Mouse (Mus musculus) lung, postnatal 0 days (tissue): ENCODE measurements around the gene Orm2. TPM values are rescaled to one million over a fixed set of nuclear protein-coding genes. Genes with fewer than 3 reads are reported as not detected.
A peak's percentile ranks its signal among the peaks of the same experiment; 100 is the strongest.

Source experiments
- ATAC-seq: fragments of 200-750 bp; cut with Nextera tagmentation; 2 replicates; pipeline ENCODE4 v1.8.0; 2017; ENCODE audit warnings: moderate library complexity
- DNase-seq: peaks from one replicate; pipeline ENCODE4 v3.0.0-alpha.2; 2016; ENCODE audit warnings: low spot score
- H3K27ac ChIP-seq: fragments of 300-500 bp; sonication (generic); 2 replicates; pipeline ENCODE4 v1.5.1; 2014; ENCODE audit warnings: antibody characterized with exemption, mild to moderate bottlenecking, low read length, mixed read lengths
- H3K27me3 ChIP-seq: fragments of 300-500 bp; sonication (generic); replicated peaks from 2 replicates; pipeline ENCODE4 v1.6.1; 2014; ENCODE audit warnings: low read length, mixed read lengths; ENCODE audit not compliant: insufficient read depth
- H3K36me3 ChIP-seq: fragments of 300-500 bp; sonication (generic); 2 replicates; pipeline ENCODE4 v1.6.1; 2014; ENCODE audit warnings: low read length, mixed read lengths; ENCODE audit not compliant: insufficient read depth
- H3K4me1 ChIP-seq: fragments of 300-500 bp; sonication (generic); 2 replicates; pipeline ENCODE4 v1.6.1; 2014; ENCODE audit warnings: antibody characterized with exemption, low read depth, low read length, mixed read lengths; ENCODE audit not compliant: insufficient read depth
- H3K4me2 ChIP-seq: fragments of 300-500 bp; sonication (generic); replicated peaks from 2 replicates; pipeline ENCODE4 v1.6.1; 2014; ENCODE audit warnings: low read depth, mild to moderate bottlenecking, low read length, moderate library complexity, mixed read lengths
- H3K4me3 ChIP-seq: fragments of 300-500 bp; sonication (generic); 2 replicates; pipeline ENCODE4 v1.5.1; 2014; ENCODE audit warnings: low read depth, low read length
- H3K9ac ChIP-seq: fragments of 300-500 bp; sonication (generic); replicated peaks from 2 replicates; pipeline ENCODE4 v1.6.1; 2014; ENCODE audit warnings: low read depth, mild to moderate bottlenecking
- H3K9me3 ChIP-seq: fragments of 300-500 bp; sonication (generic); 2 replicates; pipeline ENCODE4 v1.6.1; 2016; ENCODE audit warnings: low read length, mixed read lengths
- CTCF ChIP-seq: IDR thresholded peaks from 2 replicates; pipeline ENCODE4 v1.5.1; 2016; ENCODE audit warnings: antibody characterized with exemption, mild to moderate bottlenecking
- EP300 ChIP-seq: IDR thresholded peaks from 2 replicates; pipeline ENCODE4 v1.6.1; 2016; ENCODE audit warnings: antibody characterized with exemption, mild to moderate bottlenecking, control low read depth
- WGBS: fragments of 180-500 bp; shearing (Covaris S2); extraction: QIAGEN DNeasy Blood & Tissue Kit; methylation state at CpG from one replicate; pipeline ENCODE4 v1.1.7; 2014; 5-methylcytosine and 5-hydroxymethylcytosine counted together
- polyA plus RNA-seq: library from polyadenylated mRNA; unstranded; fragments of >200 nt; fragmentation: Nextera tagmentation; extraction: Ambion mirVana; gene quantifications from 2 replicates; pipeline ENCODE4 v1.2.1, GENCODE M21; 2015

Orm2 gene
- polyA plus RNA-seq, 1 experiment from 2014 or later: 0.21 TPM

DNA sequence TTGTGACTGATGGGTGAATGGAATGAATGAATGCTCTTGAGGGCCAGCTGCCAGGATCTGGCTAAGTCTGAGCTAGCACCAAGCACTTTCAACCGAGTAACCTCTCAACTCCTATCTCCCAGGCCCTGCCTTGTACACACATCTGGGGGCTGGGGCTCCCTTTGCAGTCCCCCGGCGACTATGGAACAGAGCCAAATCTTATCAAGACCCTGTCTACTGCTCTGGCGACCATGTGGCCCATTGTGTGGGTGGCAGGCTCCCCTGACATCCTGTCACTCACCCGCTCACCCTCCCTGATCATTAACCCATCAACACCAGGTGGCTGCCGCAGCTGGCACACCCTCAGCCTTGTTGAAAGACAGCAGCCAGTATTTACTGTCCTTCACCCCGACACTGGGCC lies 42.8 kb downstream of the Orm2 start:
- no peak for ATAC-seq
- Histone ChIP-seq H3K4me2 (no peak overlapping the region), H3K4me3 (no peak overlapping the region), H3K27me3 (no peaks in the 10 kb centered on the region), H3K36me3 (no peaks in the 10 kb centered on the region), H3K4me1 (peaks cover 26% of the 10 kb centered on the region), H3K27ac (no peak overlapping the region; the same call in 1 of the 2 replicates), H3K9ac (no peak overlapping the region), H3K9me3 (no peaks in the 10 kb centered on the region)
- DNase-seq: peak; percentile 33
- 17% methylated on average over 7 of the region's 7 CpGs for WGBS
- TF ChIP-seq CTCF (no peak), EP300 (no peak)

DNA sequence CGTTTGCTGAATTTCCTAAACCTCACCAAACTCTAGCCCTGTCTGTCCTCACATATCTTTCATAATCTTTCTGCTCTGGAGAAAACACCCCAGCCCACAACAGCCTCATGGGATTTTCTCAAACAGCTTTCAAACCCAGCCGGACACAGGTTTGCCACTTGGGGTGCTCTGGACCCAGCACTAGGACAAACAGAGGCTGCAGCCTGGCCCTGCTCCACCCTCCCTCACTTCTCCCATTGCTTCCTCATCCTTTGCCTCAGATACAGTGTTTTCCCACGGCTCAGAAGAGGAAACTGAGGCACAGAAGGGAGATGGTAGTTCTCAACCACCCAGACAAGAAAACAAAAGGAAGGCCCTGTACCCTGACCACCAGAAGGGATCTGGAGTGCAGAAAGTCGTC lies 43.4 kb downstream of the Orm2 start:
- Histone ChIP-seq H3K9me3 (no peaks in the 10 kb centered on the region), H3K4me1 (peaks cover 26% of the 10 kb centered on the region), H3K27me3 (no peaks in the 10 kb centered on the region), H3K4me3 (no peak overlapping the region), H3K9ac (no peak overlapping the region), H3K36me3 (no peaks in the 10 kb centered on the region), H3K27ac (no peak overlapping the region), H3K4me2 (no peak overlapping the region)
- 55% methylated on average over 4 of the region's 4 CpGs for WGBS
- DNase-seq: no peak
- TF ChIP-seq EP300 (no peak), CTCF (no peak)
- ATAC-seq: no peak

DNA sequence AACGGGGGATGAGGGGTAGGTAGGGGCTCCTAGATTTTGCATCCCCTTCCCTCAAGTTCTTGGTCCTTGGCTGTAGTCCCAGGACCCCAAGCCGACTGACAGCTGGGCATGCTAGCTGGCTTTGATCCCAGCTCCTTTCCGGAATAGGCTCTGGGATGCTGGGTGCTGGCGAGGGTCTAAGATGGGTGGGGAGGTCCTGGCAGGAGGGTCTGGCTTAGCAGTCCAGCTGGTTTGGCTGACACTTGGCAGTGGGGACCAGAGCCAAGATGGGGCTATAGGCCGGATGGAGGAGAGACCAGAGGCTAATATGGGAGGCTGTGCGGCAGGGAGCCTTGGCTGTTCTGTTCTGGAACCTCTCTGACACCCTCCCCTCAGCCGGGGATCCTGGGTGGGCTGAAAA lies 46.0 kb downstream of the Orm2 start:
- TF ChIP-seq CTCF: no peak
- H3K4me1 ChIP-seq: peaks cover 22% of the 10 kb centered on the region
- H3K4me3 ChIP-seq: peak overlapping the region; percentile 12; the same call in 1 of the 2 replicates
- ATAC-seq (no peak), DNase-seq (peak; percentile 42)
- 0 out of 2 replicates have a peak overlapping the region, but pooled peaks have one; percentile 22 for H3K4me2 ChIP-seq
- H3K27ac ChIP-seq: no peak overlapping the region
- no peak overlapping the region for H3K9ac ChIP-seq
- WGBS: 27% methylated on average over 7 of the region's 7 CpGs
- H3K27me3 ChIP-seq: no peaks in the 10 kb centered on the region
- no peaks in the 10 kb centered on the region for H3K9me3 ChIP-seq
- no peaks in the 10 kb centered on the region for H3K36me3 ChIP-seq

DNA sequence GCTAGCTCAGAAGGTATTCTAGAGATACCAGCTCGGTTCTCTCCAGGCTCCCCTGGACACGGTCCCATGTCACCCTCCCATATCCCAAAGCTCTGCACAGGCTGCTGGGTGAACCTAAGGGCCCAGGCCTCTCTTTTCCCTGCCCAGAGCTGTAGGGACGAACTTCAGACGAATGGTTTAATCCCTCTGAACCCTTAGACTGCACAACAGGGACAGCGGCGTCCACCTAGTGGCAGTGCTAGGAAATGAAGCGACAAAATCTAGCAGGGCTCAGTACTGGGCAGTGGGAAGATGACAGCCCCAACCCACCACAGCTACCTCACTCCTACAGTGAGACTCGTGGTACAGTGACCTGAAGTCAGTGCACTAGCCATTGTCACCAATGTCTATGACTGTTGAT lies 46.4 kb downstream of the Orm2 start:
- WGBS: 7% methylated on average over 8 of the region's 8 CpGs
- no peak for TF ChIP-seq EP300
- peak; percentile 92 for TF ChIP-seq CTCF
- peak; percentile 78 for DNase-seq
- Histone ChIP-seq H3K4me2 (peak overlapping the region; percentile 81), H3K4me1 (peaks cover 18% of the 10 kb centered on the region), H3K27me3 (no peaks in the 10 kb centered on the region), H3K36me3 (no peaks in the 10 kb centered on the region), H3K4me3 (peak overlapping the region; percentile 51; the same call in 1 of the 2 replicates), H3K9me3 (no peaks in the 10 kb centered on the region), H3K27ac (peak overlapping the region; percentile 27; the same call in 1 of the 2 replicates), H3K9ac (no peak overlapping the region)
- ATAC-seq: peak; percentile 48

DNA sequence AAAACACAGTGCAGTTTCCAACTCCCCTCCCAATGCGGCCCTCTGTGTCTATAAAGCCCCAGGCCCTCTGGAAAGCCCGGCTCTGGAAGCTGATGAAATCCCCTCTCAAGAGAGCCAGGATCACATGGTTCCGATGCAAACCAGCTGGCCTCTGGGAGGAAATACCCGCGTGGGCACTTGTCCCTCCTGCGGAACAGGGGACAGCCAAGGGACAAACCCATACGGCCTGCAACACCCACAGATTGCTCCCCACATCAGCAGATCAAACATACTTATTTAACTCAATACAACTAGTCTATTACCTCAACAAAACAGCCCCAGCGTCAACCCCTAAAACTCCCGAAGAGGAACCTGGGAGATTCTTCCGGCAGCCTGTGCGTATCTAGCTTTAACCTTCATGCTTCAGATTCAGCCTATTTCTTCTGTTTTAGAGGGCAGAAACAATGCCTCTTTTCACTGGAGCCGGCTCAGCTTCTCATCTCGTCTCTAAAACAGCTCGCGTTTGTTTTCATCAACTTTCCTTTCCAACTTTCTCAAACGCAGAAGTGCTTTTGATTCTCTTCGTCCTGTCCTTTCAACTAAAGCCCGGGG lies 47.2 kb downstream of the Orm2 start:
- ATAC-seq: peak; percentile 13
- Histone ChIP-seq H3K9ac (0 out of 2 replicates have a peak overlapping the region, but pooled peaks have one; percentile 0), H3K4me2 (peak overlapping the region; percentile 81), H3K27me3 (no peaks in the 10 kb centered on the region), H3K27ac (peak overlapping the region; percentile 27), H3K9me3 (no peaks in the 10 kb centered on the region), H3K4me1 (peaks cover 14% of the 10 kb centered on the region), H3K4me3 (peak overlapping the region; percentile 51), H3K36me3 (no peaks in the 10 kb centered on the region)
- DNase-seq: peak; percentile 76
- whole genome bisulfite sequencing: 1% methylated on average over 18 of the region's 18 CpGs
- TF ChIP-seq EP300 (no peak), CTCF (no peak)

DNA sequence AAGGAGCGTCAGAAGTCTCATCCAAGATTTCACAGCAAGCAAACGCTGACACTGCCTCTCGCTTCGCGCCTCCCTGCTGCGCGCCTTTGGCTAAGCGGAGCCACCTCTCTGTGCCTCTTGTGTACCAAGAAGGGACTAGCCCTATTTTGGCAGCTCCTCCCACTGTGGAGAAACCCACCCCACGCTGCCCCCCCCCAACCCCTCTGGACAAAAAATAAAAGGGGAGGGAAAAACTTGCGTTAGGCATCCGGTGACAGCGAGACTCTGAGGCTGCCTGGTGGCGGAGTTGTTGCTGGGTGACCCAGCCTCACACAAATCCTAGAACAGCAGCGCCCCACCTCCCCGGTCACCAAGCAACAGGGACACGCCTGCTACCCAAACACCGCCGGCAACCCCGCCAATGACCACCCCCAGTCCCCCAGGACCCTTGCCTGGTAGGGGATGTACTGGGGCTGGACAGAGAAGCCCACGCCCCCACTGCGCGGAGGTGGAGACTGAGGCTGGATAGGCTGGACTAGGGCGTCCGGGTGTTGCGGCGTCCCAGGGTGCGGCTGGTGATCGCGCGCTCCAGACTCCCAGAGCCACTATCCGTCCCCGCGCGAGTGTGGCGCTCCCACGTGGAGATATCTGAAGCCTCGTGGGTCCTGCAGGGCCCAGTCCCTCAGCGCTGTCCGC lies 47.8 kb downstream of the Orm2 start:
- Histone ChIP-seq H3K4me3 (peak overlapping the region; percentile 51), H3K27ac (peak overlapping the region; percentile 27), H3K4me2 (peak overlapping the region; percentile 81), H3K4me1 (peaks cover 14% of the 10 kb centered on the region), H3K27me3 (no peaks in the 10 kb centered on the region), H3K9ac (0 out of 2 replicates have a peak overlapping the region, but pooled peaks have one; percentile 0), H3K9me3 (no peaks in the 10 kb centered on the region), H3K36me3 (no peaks in the 10 kb centered on the region)
- TF ChIP-seq CTCF (peak; percentile 17; the same call in 1 of the 2 replicates), EP300 (no peak)
- 3% methylated on average over 35 of the region's 39 CpGs for WGBS
- DNase-seq: peak; percentile 81
- peak; percentile 74 for ATAC-seq
